Mouse (Mus musculus): ENCODE data around the gene Tlr4. TPM values are rescaled to one million over a fixed set of nuclear protein-coding genes. Genes with fewer than 3 reads are reported as not detected.

Gene Tlr4
- polyA plus RNA-seq, 1 experiment from 2014 or later, result 1.7 TPM

GRCm38 (mm10) chr4:66828163-66828668 lies 832 bp downstream of the Tlr4 start:
- Histone ChIP-seq H3K9me3 (ENCODE audit: control insufficient read depth, low read depth, low read length) (no peaks in the 10 kb centered on the region), H3K9ac (replicated peaks; ENCODE audit: low read depth, low read length) (no peak overlapping the region), H3K36me3 (ENCODE audit: control insufficient read depth, insufficient read depth, low read length) (no peaks in the 10 kb centered on the region), H3K4me2 (replicated peaks; ENCODE audit: low read depth, low read length) (peak overlapping the region; percentile 21; the same call in 1 of the 2 replicates), H3K27ac (ENCODE audit: low read length) (no peak overlapping the region; the same call in 1 of the 2 replicates), H3K4me1 (ENCODE audit: control insufficient read depth, insufficient read depth, low read length) (peaks cover 7% of the 10 kb centered on the region; the same call in 1 of the 2 replicates), H3K4me3 (ENCODE audit: low read depth, low read length) (peak overlapping the region; percentile 6; the same call in 1 of the 2 replicates), H3K27me3 (ENCODE audit: control insufficient read depth, insufficient read depth, low read length) (no peaks in the 10 kb centered on the region)
- WGBS, result 33% methylated on average over 6 of the region's 6 CpGs
- no peak for ATAC-seq (ENCODE audit: insufficient number of reproducible peaks, insufficient read depth, low FRiP score, low read depth)

DNA sequence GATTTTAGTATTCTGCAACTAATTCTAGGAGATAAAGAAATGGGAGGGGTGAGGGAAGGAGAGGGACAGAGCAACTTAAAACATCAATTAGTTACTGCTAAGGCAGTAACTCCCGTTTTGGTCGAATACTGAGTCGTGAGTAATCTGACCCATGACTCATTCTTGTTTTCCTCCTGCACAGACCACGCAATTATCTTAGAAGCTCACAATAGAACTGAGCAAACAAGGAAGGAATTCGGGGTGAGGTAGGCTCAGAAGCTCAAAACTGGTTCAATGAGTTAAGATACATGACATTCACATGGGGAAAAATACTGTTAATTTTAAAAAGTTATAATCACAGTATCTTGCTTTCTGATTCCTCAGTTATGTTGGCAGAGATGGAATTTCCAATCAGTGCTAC lies 1.3 kb downstream of the Tlr4 start:
- Histone ChIP-seq H3K4me3 (ENCODE audit: low read depth, low read length) (no peak overlapping the region), H3K9me3 (ENCODE audit: control insufficient read depth, low read depth, low read length) (no peaks in the 10 kb centered on the region), H3K4me1 (ENCODE audit: control insufficient read depth, insufficient read depth, low read length) (peaks cover 7% of the 10 kb centered on the region; the same call in 1 of the 2 replicates), H3K27me3 (ENCODE audit: control insufficient read depth, insufficient read depth, low read length) (no peaks in the 10 kb centered on the region), H3K27ac (ENCODE audit: low read length) (peak overlapping the region; percentile 23; the same call in 1 of the 2 replicates), H3K9ac (replicated peaks; ENCODE audit: low read depth, low read length) (no peak overlapping the region), H3K36me3 (ENCODE audit: control insufficient read depth, insufficient read depth, low read length) (no peaks in the 10 kb centered on the region), H3K4me2 (replicated peaks; ENCODE audit: low read depth, low read length) (no peak overlapping the region)
- WGBS, result 24% methylated on average over 5 of the region's 5 CpGs
- peak; percentile 88 for ATAC-seq (ENCODE audit: insufficient number of reproducible peaks, insufficient read depth, low FRiP score, low read depth)

GRCm38 (mm10) chr4:66838071-66838470 lies 10.7 kb downstream of the Tlr4 start:
- Histone ChIP-seq H3K4me2 (replicated peaks; ENCODE audit: low read depth, low read length) (no peak overlapping the region), H3K27me3 (ENCODE audit: control insufficient read depth, insufficient read depth, low read length) (no peaks in the 10 kb centered on the region), H3K9me3 (ENCODE audit: control insufficient read depth, low read depth, low read length) (no peaks in the 10 kb centered on the region), H3K4me3 (ENCODE audit: low read depth, low read length) (no peak overlapping the region), H3K27ac (ENCODE audit: low read length) (no peak overlapping the region), H3K4me1 (ENCODE audit: control insufficient read depth, insufficient read depth, low read length) (no peaks in the 10 kb centered on the region), H3K9ac (replicated peaks; ENCODE audit: low read depth, low read length) (no peak overlapping the region), H3K36me3 (ENCODE audit: control insufficient read depth, insufficient read depth, low read length) (no peaks in the 10 kb centered on the region)
- 66% methylated on average over 2 of the region's 2 CpGs for WGBS
- ATAC-seq (ENCODE audit: insufficient number of reproducible peaks, insufficient read depth, low FRiP score, low read depth), result no peak

GRCm38 (mm10) chr4:66843255-66843654 lies 15.9 kb downstream of the Tlr4 start:
- no peak overlapping the region for H3K4me2 ChIP-seq (replicated peaks; ENCODE audit: low read depth, low read length)
- H3K36me3 ChIP-seq (ENCODE audit: control insufficient read depth, insufficient read depth, low read length), result no peaks in the 10 kb centered on the region
- no peak overlapping the region for H3K4me3 ChIP-seq (ENCODE audit: low read depth, low read length)
- H3K27me3 ChIP-seq (ENCODE audit: control insufficient read depth, insufficient read depth, low read length), result no peaks in the 10 kb centered on the region
- no peak for ATAC-seq (ENCODE audit: insufficient number of reproducible peaks, insufficient read depth, low FRiP score, low read depth)
- H3K9me3 ChIP-seq (ENCODE audit: control insufficient read depth, low read depth, low read length), result no peaks in the 10 kb centered on the region
- H3K9ac ChIP-seq (replicated peaks; ENCODE audit: low read depth, low read length), result no peak overlapping the region
- H3K27ac ChIP-seq (ENCODE audit: low read length), result no peak overlapping the region
- 71% methylated on average over 1 of the region's 1 CpGs for WGBS
- H3K4me1 ChIP-seq (ENCODE audit: control insufficient read depth, insufficient read depth, low read length), result no peaks in the 10 kb centered on the region

DNA sequence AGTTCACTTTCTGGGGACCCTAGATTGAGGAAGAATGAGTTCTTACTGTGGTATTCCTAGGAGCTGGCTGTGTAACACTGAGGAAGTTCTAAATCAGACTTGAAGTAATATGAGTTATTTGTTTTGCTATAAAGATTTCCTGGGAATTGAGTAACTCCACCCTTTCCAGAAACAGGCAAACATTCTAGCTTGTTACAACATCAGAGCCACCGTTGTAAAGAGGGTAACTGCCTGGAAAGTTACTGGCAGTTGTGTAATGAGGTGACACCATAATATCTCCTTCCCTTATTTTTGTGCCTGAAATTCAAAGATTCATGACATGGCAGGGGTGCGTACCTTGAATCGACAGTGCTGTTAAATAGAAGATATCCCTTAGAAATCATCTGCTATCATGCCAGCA lies 24.6 kb downstream of the Tlr4 start:
- ATAC-seq (ENCODE audit: insufficient number of reproducible peaks, insufficient read depth, low FRiP score, low read depth), result no peak
- WGBS, result 74% methylated on average over 3 of the region's 3 CpGs

GRCm38 (mm10) chr4:66856992-66857391 lies 29.6 kb downstream of the Tlr4 start:
- whole genome bisulfite sequencing, result 100% methylated on average over 1 of the region's 1 CpGs
- Histone ChIP-seq H3K4me2 (replicated peaks; ENCODE audit: low read depth, low read length) (no peak overlapping the region), H3K4me3 (ENCODE audit: low read depth, low read length) (no peak overlapping the region), H3K36me3 (ENCODE audit: control insufficient read depth, insufficient read depth, low read length) (no peaks in the 10 kb centered on the region), H3K27me3 (ENCODE audit: control insufficient read depth, insufficient read depth, low read length) (no peaks in the 10 kb centered on the region), H3K4me1 (ENCODE audit: control insufficient read depth, insufficient read depth, low read length) (no peaks in the 10 kb centered on the region), H3K9ac (replicated peaks; ENCODE audit: low read depth, low read length) (no peak overlapping the region), H3K9me3 (ENCODE audit: control insufficient read depth, low read depth, low read length) (no peaks in the 10 kb centered on the region), H3K27ac (ENCODE audit: low read length) (no peak overlapping the region)
- no peak for ATAC-seq (ENCODE audit: insufficient number of reproducible peaks, insufficient read depth, low FRiP score, low read depth)

More for the DNA sequence above, 24.6 kb downstream of the Tlr4 start:
- Histone ChIP-seq H3K4me3 (ENCODE audit: low read depth, low read length) (no peak overlapping the region), H3K27ac (ENCODE audit: low read length) (no peak overlapping the region), H3K9me3 (ENCODE audit: control insufficient read depth, low read depth, low read length) (no peaks in the 10 kb centered on the region), H3K36me3 (ENCODE audit: control insufficient read depth, insufficient read depth, low read length) (no peaks in the 10 kb centered on the region), H3K4me2 (replicated peaks; ENCODE audit: low read depth, low read length) (no peak overlapping the region), H3K9ac (replicated peaks; ENCODE audit: low read depth, low read length) (no peak overlapping the region), H3K4me1 (ENCODE audit: control insufficient read depth, insufficient read depth, low read length) (no peaks in the 10 kb centered on the region), H3K27me3 (ENCODE audit: control insufficient read depth, insufficient read depth, low read length) (no peaks in the 10 kb centered on the region)

GRCm38 (mm10) chr4:66869919-66870318 lies 42.5 kb downstream of the Tlr4 start:
- H3K27ac ChIP-seq (ENCODE audit: low read length), result no peak overlapping the region
- no peaks in the 10 kb centered on the region for H3K27me3 ChIP-seq (ENCODE audit: control insufficient read depth, insufficient read depth, low read length)
- H3K4me2 ChIP-seq (replicated peaks; ENCODE audit: low read depth, low read length), result no peak overlapping the region

GRCm38 (mm10) chr4:66872026-66872425 lies 44.6 kb downstream of the Tlr4 start:
- Histone ChIP-seq H3K9ac (replicated peaks; ENCODE audit: low read depth, low read length) (no peak overlapping the region), H3K4me2 (replicated peaks; ENCODE audit: low read depth, low read length) (no peak overlapping the region), H3K4me3 (ENCODE audit: low read depth, low read length) (no peak overlapping the region), H3K36me3 (ENCODE audit: control insufficient read depth, insufficient read depth, low read length) (no peaks in the 10 kb centered on the region), H3K4me1 (ENCODE audit: control insufficient read depth, insufficient read depth, low read length) (no peaks in the 10 kb centered on the region), H3K27ac (ENCODE audit: low read length) (no peak overlapping the region), H3K9me3 (ENCODE audit: control insufficient read depth, low read depth, low read length) (no peaks in the 10 kb centered on the region), H3K27me3 (ENCODE audit: control insufficient read depth, insufficient read depth, low read length) (no peaks in the 10 kb centered on the region)
- ATAC-seq (ENCODE audit: insufficient number of reproducible peaks, insufficient read depth, low FRiP score, low read depth), result no peak
- 86% methylated on average over 5 of the region's 5 CpGs for WGBS

More at GRCm38 (mm10) chr4:66869919-66870318, 42.5 kb downstream of the Tlr4 start:
- ATAC-seq (ENCODE audit: insufficient number of reproducible peaks, insufficient read depth, low FRiP score, low read depth), result no peak
- H3K4me1 ChIP-seq (ENCODE audit: control insufficient read depth, insufficient read depth, low read length), result no peaks in the 10 kb centered on the region
- no peak overlapping the region for H3K4me3 ChIP-seq (ENCODE audit: low read depth, low read length)
- no peak overlapping the region for H3K9ac ChIP-seq (replicated peaks; ENCODE audit: low read depth, low read length)
- 83% methylated on average over 7 of the region's 7 CpGs for WGBS
- H3K36me3 ChIP-seq (ENCODE audit: control insufficient read depth, insufficient read depth, low read length), result no peaks in the 10 kb centered on the region
- H3K9me3 ChIP-seq (ENCODE audit: control insufficient read depth, low read depth, low read length), result no peaks in the 10 kb centered on the region

- Histone ChIP-seq H3K27me3 (ENCODE audit: control insufficient read depth, insufficient read depth, low read length) (no peaks in the 10 kb centered on the region), H3K36me3 (ENCODE audit: control insufficient read depth, insufficient read depth, low read length) (no peaks in the 10 kb centered on the region), H3K9ac (replicated peaks; ENCODE audit: low read depth, low read length) (no peak overlapping the region), H3K4me2 (replicated peaks; ENCODE audit: low read depth, low read length) (no peak overlapping the region), H3K4me3 (ENCODE audit: low read depth, low read length) (no peak overlapping the region), H3K4me1 (ENCODE audit: control insufficient read depth, insufficient read depth, low read length) (no peaks in the 10 kb centered on the region), H3K27ac (ENCODE audit: low read length) (no peak overlapping the region), H3K9me3 (ENCODE audit: control insufficient read depth, low read depth, low read length) (no peaks in the 10 kb centered on the region)
- no peak for ATAC-seq (ENCODE audit: insufficient number of reproducible peaks, insufficient read depth, low FRiP score, low read depth)
Observed at GRCm38 (mm10) chr4:66873342-66873741, 46.0 kb downstream of the Tlr4 start.
